Mouse (Mus musculus) hindbrain, embryonic 12.5 days (tissue): ENCODE results near the gene Wnt10b. TPM values are rescaled to one million over a fixed set of nuclear protein-coding genes. Genes with fewer than 3 reads are reported as not detected.
"Not testable (repeated sequence)": the region's sequence is repeated elsewhere in the genome, so short reads cannot be mapped to it uniquely, and the experiment has no call there.

Experiments used
- ATAC-seq: fragments of 200-750 bp; cut with Nextera tagmentation; 2 replicates; pipeline ENCODE4 v1.8.0; 2017; ENCODE audit warnings: moderate TSS enrichment; ENCODE audit not compliant: low FRiP score
- H3K27ac ChIP-seq: fragments of 300-500 bp; sonication (generic); 2 replicates; pipeline ENCODE4 v1.5.1; 2016; ENCODE audit warnings: mild to moderate bottlenecking
- H3K27me3 ChIP-seq: fragments of 300-500 bp; sonication (generic); 2 replicates; pipeline ENCODE4 v1.6.1; 2016; ENCODE audit warnings: mild to moderate bottlenecking
- H3K36me3 ChIP-seq: fragments of 300-500 bp; sonication (generic); 2 replicates; pipeline ENCODE4 v1.6.1; 2016; ENCODE audit warnings: mild to moderate bottlenecking
- H3K4me1 ChIP-seq: fragments of 300-500 bp; sonication (generic); 2 replicates; pipeline ENCODE4 v1.6.1; 2016
- H3K4me2 ChIP-seq: fragments of 300-500 bp; sonication (generic); replicated peaks from 2 replicates; pipeline ENCODE4 v1.6.1; 2016; ENCODE audit warnings: mild to moderate bottlenecking
- H3K4me3 ChIP-seq: fragments of 300-500 bp; sonication (generic); 2 replicates; pipeline ENCODE4 v1.5.1; 2016; ENCODE audit warnings: mild to moderate bottlenecking
- H3K9ac ChIP-seq: fragments of 300-500 bp; sonication (generic); 2 replicates; pipeline ENCODE4 v1.6.1; 2016; ENCODE audit warnings: mild to moderate bottlenecking, moderate library complexity
- H3K9me3 ChIP-seq: fragments of 300-500 bp; sonication (generic); replicated peaks from 2 replicates; pipeline ENCODE4 v1.6.1; 2016; ENCODE audit warnings: mild to moderate bottlenecking
- WGBS: fragments of 180-500 bp; shearing (Covaris S2); methylation state at CpG from one replicate; pipeline ENCODE4 v1.1.7; 2016; 5-methylcytosine and 5-hydroxymethylcytosine counted together
- polyA plus RNA-seq: library from polyadenylated mRNA; unstranded; fragments of >200 nt; fragmentation: Nextera tagmentation; extraction: Ambion mirVana; gene quantifications from 2 replicates; pipeline ENCODE4 v1.2.1, GENCODE M21; 2016

Wnt10b gene
- polyA plus RNA-seq, result 0.59 and 0.91 TPM in 2 replicates

- H3K9me3 ChIP-seq, result no peaks in the 10 kb centered on the region
- H3K4me1 ChIP-seq, result peaks cover 40% of the 10 kb centered on the region
- H3K9ac ChIP-seq, result no peak within 1 kb of the TSS
- no peak for ATAC-seq
- peak within 1 kb of the TSS; percentile 37 for H3K4me2 ChIP-seq
- peak within 1 kb of the TSS; percentile 22 for H3K4me3 ChIP-seq
- H3K36me3 ChIP-seq, result no peaks in the 10 kb centered on the region
- H3K27me3 ChIP-seq, result peaks cover 100% of the 10 kb centered on the region
- WGBS, result under 1% methylated on average over 33 of the region's 33 CpGs
- no peak within 1 kb of the TSS for H3K27ac ChIP-seq
Observed at GRCm38 (mm10) chr15:98777762-98778161, at the start of gene Wnt10b. TSS of gene Wnt10b (minus strand) at chr15:98778150.

- Histone ChIP-seq H3K9me3 (no peaks in the 10 kb centered on the region), H3K9ac (no peak overlapping the region), H3K4me2 (no peak overlapping the region), H3K27me3 (no peaks in the 10 kb centered on the region), H3K27ac (no peak overlapping the region), H3K36me3 (peaks cover 26% of the 10 kb centered on the region), H3K4me1 (peaks cover 11% of the 10 kb centered on the region), H3K4me3 (no peak overlapping the region)
- 92% methylated on average over 7 of the region's 7 CpGs for WGBS
- ATAC-seq, result no peak
Observed at GRCm38 (mm10) chr15:98827611-98828011, 49.7 kb upstream of the Wnt10b start.

DNA sequence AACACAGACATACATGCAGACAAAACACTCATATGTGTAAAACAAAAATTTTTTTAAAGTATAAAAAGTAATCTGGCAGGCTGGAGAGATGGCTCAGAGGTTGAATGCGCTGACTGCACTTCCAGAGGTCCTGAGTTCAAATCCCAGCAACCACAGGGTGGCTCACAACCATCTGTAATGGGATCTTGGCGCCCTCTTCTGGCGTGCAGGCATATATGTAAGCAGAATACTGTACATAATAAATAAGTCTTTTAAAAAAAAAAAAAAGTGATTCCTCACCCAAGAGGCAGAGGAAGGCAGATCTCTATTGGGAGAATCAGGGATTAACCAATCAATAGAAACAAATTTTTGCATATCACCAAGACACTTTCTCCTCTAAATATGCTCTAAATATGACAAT is 45.5 kb upstream of the Wnt10b start:
- WGBS, result 72% methylated on average over 3 of the region's 3 CpGs

DNA sequence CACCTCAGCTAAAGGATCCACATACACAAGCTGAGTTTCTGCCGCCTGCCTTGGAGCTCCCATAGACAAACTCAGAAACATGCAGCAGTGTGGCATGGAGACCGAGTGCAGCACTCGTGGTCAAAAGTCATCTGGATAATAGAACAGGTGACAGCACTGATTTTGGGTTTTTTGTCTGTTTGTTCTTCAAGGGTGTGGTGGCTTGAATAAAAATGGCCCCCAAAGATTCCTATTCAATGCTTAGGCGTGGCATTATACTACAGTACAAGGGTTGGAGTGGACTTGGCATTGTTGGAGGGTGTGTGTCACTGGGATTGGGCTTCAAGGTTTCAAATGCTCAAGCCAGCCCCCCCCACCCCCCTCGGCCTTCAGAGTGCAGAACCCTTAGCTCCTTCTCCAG is 44.2 kb upstream of the Wnt10b start:
- Histone ChIP-seq H3K9ac (no peak overlapping the region), H3K4me1 (no peaks in the 10 kb centered on the region), H3K9me3 (no peaks in the 10 kb centered on the region), H3K4me3 (no peak overlapping the region), H3K27ac (no peak overlapping the region), H3K4me2 (no peak overlapping the region), H3K36me3 (peaks cover 40% of the 10 kb centered on the region), H3K27me3 (no peaks in the 10 kb centered on the region)
- ATAC-seq, result no peak
- 91% methylated on average over 5 of the region's 5 CpGs for WGBS

More for the DNA sequence above, 45.5 kb upstream of the Wnt10b start:
- Histone ChIP-seq H3K4me3 (no peak overlapping the region), H3K4me1 (no peaks in the 10 kb centered on the region; the same call in 1 of the 2 replicates), H3K9me3 (no peaks in the 10 kb centered on the region), H3K27ac (no peak overlapping the region), H3K36me3 (peaks cover 40% of the 10 kb centered on the region), H3K4me2 (no peak overlapping the region), H3K9ac (no peak overlapping the region), H3K27me3 (no peaks in the 10 kb centered on the region)
- no peak for ATAC-seq

DNA sequence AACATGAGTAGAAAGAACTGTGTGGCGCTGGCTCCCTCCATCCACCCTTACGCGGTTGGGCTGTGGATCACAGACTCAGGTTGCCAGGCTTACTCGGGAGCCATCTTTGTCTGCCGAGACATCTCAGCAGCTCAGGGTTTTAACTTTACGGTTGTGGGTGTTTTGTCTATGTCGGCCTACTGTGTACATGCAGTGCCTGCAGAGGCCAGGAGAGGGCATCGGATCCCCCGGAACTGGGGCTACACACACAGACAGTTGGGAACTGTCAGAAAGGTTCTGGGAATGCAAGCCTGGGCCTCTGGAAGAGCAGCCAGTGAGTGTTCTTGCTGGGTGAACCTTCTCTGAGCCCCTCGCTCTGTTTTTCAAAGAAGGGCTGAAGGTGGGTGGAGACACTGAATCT is 43.5 kb upstream of the Wnt10b start:
- H3K27me3 ChIP-seq, result no peaks in the 10 kb centered on the region
- H3K4me2 ChIP-seq, result no peak overlapping the region
- H3K36me3 ChIP-seq, result peaks cover 44% of the 10 kb centered on the region
- H3K4me1 ChIP-seq, result no peaks in the 10 kb centered on the region
- WGBS, result 29% methylated on average over 10 of the region's 10 CpGs
- no peak overlapping the region for H3K27ac ChIP-seq
- H3K9ac ChIP-seq, result no peak overlapping the region
- H3K4me3 ChIP-seq, result no peak overlapping the region
- no peak for ATAC-seq
- no peaks in the 10 kb centered on the region for H3K9me3 ChIP-seq

DNA sequence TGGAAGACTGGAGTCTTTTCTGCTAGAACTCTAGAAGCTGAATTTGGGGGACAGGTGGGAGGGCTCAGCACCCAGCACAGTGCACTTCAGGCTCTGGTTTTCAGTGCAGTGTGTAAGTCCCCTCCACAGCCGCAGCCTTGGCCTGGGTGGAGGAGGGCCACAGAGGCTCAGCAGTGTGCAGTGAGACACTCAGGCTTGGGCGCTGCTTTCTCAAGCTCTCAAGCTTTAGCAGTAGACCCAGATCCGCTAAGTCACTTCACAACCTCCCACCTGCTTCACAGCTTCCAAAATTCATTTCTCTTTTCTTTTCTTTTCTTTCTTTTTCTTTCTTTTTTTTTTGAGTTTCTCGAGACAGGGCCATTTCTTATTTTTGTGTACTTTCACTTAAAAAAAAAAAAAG is 43.0 kb upstream of the Wnt10b start:
- Histone ChIP-seq H3K4me1 (no peaks in the 10 kb centered on the region), H3K4me3 (no peak overlapping the region), H3K27ac (no peak overlapping the region), H3K27me3 (no peaks in the 10 kb centered on the region), H3K9me3 (no peaks in the 10 kb centered on the region), H3K4me2 (no peak overlapping the region), H3K36me3 (peaks cover 45% of the 10 kb centered on the region), H3K9ac (no peak overlapping the region)
- WGBS, result 79% methylated on average over 4 of the region's 4 CpGs
- no peak for ATAC-seq

GRCm38 (mm10) chr15:98818171-98818570 is 40.2 kb upstream of the Wnt10b start:
- no peak overlapping the region for H3K4me3 ChIP-seq
- WGBS, result 93% methylated on average over 7 of the region's 7 CpGs
- no peak overlapping the region for H3K4me2 ChIP-seq
- H3K9me3 ChIP-seq, result no peaks in the 10 kb centered on the region
- no peak overlapping the region for H3K9ac ChIP-seq
- no peak overlapping the region for H3K27ac ChIP-seq
- H3K4me1 ChIP-seq, result no peaks in the 10 kb centered on the region
- H3K36me3 ChIP-seq, result peaks cover 48% of the 10 kb centered on the region
- no peaks in the 10 kb centered on the region for H3K27me3 ChIP-seq
- no peak for ATAC-seq

DNA sequence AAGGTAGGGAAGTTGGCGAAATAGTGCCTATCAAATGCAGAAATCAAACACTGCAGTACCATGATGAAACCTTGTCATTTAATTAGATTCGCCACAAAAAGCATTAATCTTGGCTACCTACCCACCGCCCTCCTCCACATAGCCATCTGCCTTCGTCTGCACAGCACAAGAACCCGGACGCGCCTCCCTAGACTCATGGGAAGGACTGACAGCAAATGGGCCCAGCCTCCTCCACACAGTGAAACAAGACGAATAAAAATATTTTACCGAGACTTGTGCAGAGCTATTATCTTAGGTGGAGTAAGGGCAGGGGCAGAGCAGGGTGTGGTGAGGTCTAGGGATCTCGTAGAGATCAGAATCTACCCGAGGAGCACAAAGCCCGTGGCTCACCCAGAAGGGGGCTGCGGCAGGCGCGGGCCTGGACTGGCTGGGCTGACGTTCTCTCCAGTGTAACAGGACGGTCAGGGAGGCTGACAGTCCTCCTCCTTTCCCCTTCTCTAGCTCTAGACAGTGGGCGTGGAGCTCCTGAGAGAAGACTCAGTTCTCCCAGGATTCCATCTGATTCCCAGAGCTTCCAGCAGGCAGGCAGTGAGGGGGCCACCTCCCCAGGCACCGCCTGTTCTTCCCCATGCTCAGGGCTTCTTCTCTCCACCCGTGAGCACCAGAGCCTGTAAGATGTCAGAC is 34.9 kb upstream of the Wnt10b start:
- H3K36me3 ChIP-seq, result peaks cover 46% of the 10 kb centered on the region
- ATAC-seq, result no peak
- WGBS, result 88% methylated on average over 20 of the region's 20 CpGs

GRCm38 (mm10) chr15:98810212-98810611 is 32.3 kb upstream of the Wnt10b start:
- peaks cover 56% of the 10 kb centered on the region for H3K27me3 ChIP-seq

More for the DNA sequence above, 34.9 kb upstream of the Wnt10b start:
- Histone ChIP-seq H3K4me1 (peaks cover 6% of the 10 kb centered on the region), H3K4me2 (no peak overlapping the region), H3K9me3 (no peaks in the 10 kb centered on the region), H3K9ac (no peak overlapping the region), H3K4me3 (no peak overlapping the region), H3K27ac (no peak overlapping the region), H3K27me3 (peaks cover 30% of the 10 kb centered on the region)

GRCm38 (mm10) chr15:98809390-98809789 is 31.4 kb upstream of the Wnt10b start, which contains the start of gene Ddn:
TSS of gene Ddn (minus strand) at chr15:98809490.
- peak within 1 kb of the TSS; percentile 43; the same call in 1 of the 2 replicates for H3K4me3 ChIP-seq
- ATAC-seq, result no peak

More at GRCm38 (mm10) chr15:98810212-98810611, 32.3 kb upstream of the Wnt10b start:
- H3K9ac ChIP-seq, H3K4me2 ChIP-seq, H3K4me3 ChIP-seq, H3K9me3 ChIP-seq, H3K27ac ChIP-seq, ATAC-seq: not testable (repeated sequence)
- Histone ChIP-seq H3K36me3 (peaks cover 35% of the 10 kb centered on the region), H3K4me1 (peaks cover 32% of the 10 kb centered on the region)
- 71% methylated on average over 6 of the region's 6 CpGs for WGBS

DNA sequence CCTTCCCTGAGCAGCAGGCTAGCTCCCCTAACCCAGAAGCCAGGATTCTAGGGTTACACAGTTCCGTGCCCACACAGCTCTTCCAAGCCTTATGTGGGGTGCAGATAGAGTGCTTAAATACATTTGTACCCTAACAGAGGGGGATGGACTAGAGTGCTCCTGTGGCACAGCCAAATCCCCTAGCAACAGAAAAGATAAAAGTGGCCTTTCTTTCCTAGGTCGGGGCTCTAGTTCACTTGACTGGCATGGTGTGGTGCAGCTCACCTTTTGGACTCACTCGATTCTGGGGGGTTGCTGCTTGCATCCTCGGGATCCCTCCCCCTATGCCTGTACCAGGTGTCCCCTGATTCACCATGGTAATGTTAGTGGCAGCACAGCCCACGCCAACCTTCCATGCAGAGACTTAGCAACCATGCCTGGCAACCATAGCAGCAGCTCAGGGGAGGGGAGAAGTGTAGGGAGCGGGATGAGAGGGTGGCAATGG is 30.7 kb upstream of the Wnt10b start:
- Histone ChIP-seq H3K27ac (no peak overlapping the region), H3K4me2 (no peak overlapping the region), H3K27me3 (peaks cover 72% of the 10 kb centered on the region), H3K36me3 (peaks cover 22% of the 10 kb centered on the region), H3K4me1 (peaks cover 36% of the 10 kb centered on the region), H3K9me3 (no peaks in the 10 kb centered on the region), H3K9ac (no peak overlapping the region), H3K4me3 (0 out of 2 replicates have a peak overlapping the region, but pooled peaks have one; percentile 43)
- no peak for ATAC-seq
- 2% methylated on average over 6 of the region's 6 CpGs for WGBS

More at GRCm38 (mm10) chr15:98809390-98809789, 31.4 kb upstream of the Wnt10b start, which contains the start of gene Ddn:
- WGBS, result 38% methylated on average over 3 of the region's 3 CpGs
- H3K27me3 ChIP-seq, result peaks cover 65% of the 10 kb centered on the region
- H3K4me2 ChIP-seq, result peak within 1 kb of the TSS; percentile 80; the same call in 1 of the 2 replicates
- H3K9ac ChIP-seq, result no peak within 1 kb of the TSS
- H3K9me3 ChIP-seq, result no peaks in the 10 kb centered on the region
- H3K27ac ChIP-seq, result no peak within 1 kb of the TSS
- H3K4me1 ChIP-seq, result peaks cover 36% of the 10 kb centered on the region
- peaks cover 29% of the 10 kb centered on the region for H3K36me3 ChIP-seq

- H3K27ac ChIP-seq, result no peak overlapping the region
- 2% methylated on average over 34 of the region's 34 CpGs for WGBS
- no peaks in the 10 kb centered on the region for H3K9me3 ChIP-seq
- peaks cover 15% of the 10 kb centered on the region for H3K36me3 ChIP-seq
- no peak for ATAC-seq
- peaks cover 78% of the 10 kb centered on the region for H3K27me3 ChIP-seq
- H3K4me3 ChIP-seq, result peak overlapping the region; percentile 43
- H3K4me2 ChIP-seq, result peak overlapping the region; percentile 80
- peak overlapping the region; percentile 20; the same call in 1 of the 2 replicates for H3K9ac ChIP-seq
- H3K4me1 ChIP-seq, result peaks cover 40% of the 10 kb centered on the region
Observed at GRCm38 (mm10) chr15:98807895-98808650, 30.1 kb upstream of the Wnt10b start.
